9 mouse cellular contexts compared by ENCODE assay signal in the genomic region with DNA sequence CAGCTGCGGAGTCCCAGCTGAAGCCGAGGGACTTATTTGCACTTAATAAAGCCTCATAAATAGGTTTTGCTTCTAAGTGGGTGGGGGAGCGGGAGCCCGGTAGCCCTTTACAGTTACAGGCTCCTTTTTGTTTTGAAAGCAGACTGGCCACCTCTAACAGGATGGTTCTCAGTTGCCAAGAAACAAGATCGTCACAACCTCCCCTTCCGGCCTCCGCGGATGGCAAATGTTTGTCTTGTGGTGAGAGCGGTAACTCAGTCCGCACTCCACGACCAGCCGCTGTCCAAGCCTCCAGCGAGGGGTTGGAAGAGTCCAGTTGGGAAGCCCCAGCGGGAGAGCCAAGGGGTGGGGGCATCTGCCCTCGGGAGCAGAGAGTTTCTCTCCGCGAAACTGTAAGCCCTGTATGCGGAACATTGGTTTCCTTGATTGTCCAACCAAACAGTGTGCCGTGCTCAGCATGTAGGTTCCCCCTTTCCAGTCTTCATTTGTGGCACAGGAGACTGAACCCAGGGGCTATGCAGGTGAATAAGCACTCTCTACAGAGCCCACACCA.
DNase-seq lines count a peak whose midpoint lies in the region; ATAC-seq and TF ChIP-seq lines count a peak whose summit lies in the region.
"Had no signal": no experiment of that assay in that cellular context is flagged by ENCODE, and none has a peak within 500 bp of the region (broad histone marks: within the 10 kb centered on the region; RNA-seq: fewer than 3 reads in every experiment).

No protein-coding gene starts in this region.

- 11% methylated on average over 19 of the region's 19 CpGs for WGBS in heart, adult 2 months
- 18% methylated on average over 19 of the region's 19 CpGs for WGBS in heart, embryonic 13.5 days

- H3K27ac ChIP-seq in heart, adult 2 months = no peak overlapping the region
- no peak overlapping the region for H3K27ac ChIP-seq in heart, embryonic 13.5 days (replicated peaks)
- peak overlapping the region; percentile 32; the same call in 1 of the 2 replicates for H3K27ac ChIP-seq in layer of hippocampus, adult 2 months

- H3K4me2 ChIP-seq in heart, embryonic 13.5 days = peak overlapping the region; percentile 75

- no peaks in the 10 kb centered on the region for H3K9me3 ChIP-seq in heart, embryonic 13.5 days
- H3K9me3 ChIP-seq: G1E had no signal

- peak in 1 of 2 experiments; percentile 7 for DNase-seq in heart, adult 2 months
- no peak for DNase-seq in heart, adult 9 months (ENCODE audit: low spot score in 2 of 2)
- peak; percentile 68 for DNase-seq in brain, adult 2 months (ENCODE audit: low read depth, low spot score)
- DNase-seq in layer of hippocampus, adult 2 months (ENCODE audit: low spot score in 2 of 2) = peak; percentile 19 to 29
- peak; percentile 26 for DNase-seq in lung, postnatal 25 days (ENCODE audit: low spot score)
- peak; percentile 48 for DNase-seq in ovary, postnatal 36 days (ENCODE audit: low spot score)
- no peak for DNase-seq in urinary bladder, postnatal 36 days (ENCODE audit: low spot score in 2 of 2)

- no peak overlapping the region for H3K9ac ChIP-seq in heart, adult 2 months (ENCODE audit: low read depth, low read length)
- H3K9ac ChIP-seq in heart, embryonic 13.5 days = peak overlapping the region; percentile 72

- H3K4me1 ChIP-seq in heart, adult 2 months (ENCODE audit: control insufficient read depth, insufficient read depth, low read length) = no peaks in the 10 kb centered on the region
- peaks cover 9% of the 10 kb centered on the region; the same call in 1 of the 2 replicates for H3K4me1 ChIP-seq in heart, embryonic 13.5 days

- ATAC-seq in heart, embryonic 13.5 days (ENCODE audit: extremely low read depth, insufficient number of reproducible peaks, low FRiP score, low TSS enrichment) = no peak

- intact Hi-C loops in heart, adult 2 months (cut with DNase I) = no loop called here

- H3K36me3 ChIP-seq in heart, adult 2 months (ENCODE audit: control insufficient read depth, insufficient read depth, low read length) = no peaks in the 10 kb centered on the region
- no peaks in the 10 kb centered on the region for H3K36me3 ChIP-seq in heart, embryonic 13.5 days
- H3K36me3 ChIP-seq: G1E had no signal

- H3K27me3 ChIP-seq in heart, adult 2 months (ENCODE audit: control insufficient read depth, insufficient read depth, low read length) = peaks cover 4% of the 10 kb centered on the region
- peaks cover 10% of the 10 kb centered on the region; the same call in 1 of the 2 replicates for H3K27me3 ChIP-seq in heart, embryonic 13.5 days (replicated peaks)

- no peaks in the 10 kb centered on the region for H3K79me2 ChIP-seq in heart, adult 2 months (replicated peaks; ENCODE audit: control insufficient read depth, insufficient read depth, low read length)

- no peak for TF ChIP-seq POLR2A in heart, adult 2 months (IDR thresholded peaks at IDR 0.05; ENCODE audit: insufficient read depth, low read depth, low read length)

- peak overlapping the region; percentile 16; the same call in 1 of the 2 replicates for H3K4me3 ChIP-seq in heart, adult 2 months
- H3K4me3 ChIP-seq in heart, embryonic 13.5 days = peak overlapping the region; percentile 48
- peak overlapping the region; percentile 50 for H3K4me3 ChIP-seq in layer of hippocampus, adult 2 months

- TF ChIP-seq CTCF in heart, adult 2 months (IDR thresholded peaks at IDR 0.05) = no peak
- TF ChIP-seq CTCF in layer of hippocampus, adult 2 months (conservative IDR thresholded peaks at IDR 0.05) = no peak

- no peak for TF ChIP-seq EP300 in heart, adult 2 months (IDR thresholded peaks at IDR 0.05; ENCODE audit: insufficient read depth, low read depth, low read length)

Comparison
In these comparisons a context has a peak if more than half of its experiments do, and no peak if none do; other contexts are left out.
1. DNase-seq: peak in brain, adult 2 months (single experiment), layer of hippocampus, adult 2 months (2 of 2), lung, postnatal 25 days (single experiment) and ovary, postnatal 36 days (single experiment); none in heart, adult 9 months (0 of 2) and urinary bladder, postnatal 36 days (0 of 2).
2. Peak in every context shown above with its lines, with median percentiles within 50 percentile points of each other: H3K4me3 ChIP-seq.